Mouse (Mus musculus): ENCODE results near the gene Slc37a1. TPM values are rescaled to one million over a fixed set of nuclear protein-coding genes. Genes with fewer than 3 reads are reported as not detected.
"Not testable (repeated sequence)": the region's sequence is repeated elsewhere in the genome, so short reads cannot be mapped to it uniquely, and the experiment has no call there.

Slc37a1 gene
- polyA plus RNA-seq, 1 experiment from 2014 or later, result 9.0 TPM

GRCm38 (mm10) chr17:31270246-31270645 is 16.3 kb upstream of the Slc37a1 start:
- ATAC-seq (ENCODE audit: low FRiP score), result no peak
- no peak overlapping the region for H3K4me3 ChIP-seq (replicated peaks)
- no peaks in the 10 kb centered on the region for H3K4me1 ChIP-seq
- H3K27me3 ChIP-seq (replicated peaks), result no peaks in the 10 kb centered on the region
- H3K9me3 ChIP-seq (replicated peaks), result no peaks in the 10 kb centered on the region
- no peak overlapping the region for H3K4me2 ChIP-seq
- 90% methylated on average over 4 of the region's 4 CpGs for WGBS
- no peak overlapping the region for H3K9ac ChIP-seq (replicated peaks)
- H3K36me3 ChIP-seq, result no peaks in the 10 kb centered on the region
- H3K27ac ChIP-seq (replicated peaks), result no peak overlapping the region

- not testable (repeated sequence) for ATAC-seq (ENCODE audit: low FRiP score); H3K4me3 ChIP-seq (replicated peaks); H3K9ac ChIP-seq (replicated peaks); H3K27ac ChIP-seq (replicated peaks); H3K4me2 ChIP-seq; H3K36me3 ChIP-seq; H3K9me3 ChIP-seq (replicated peaks); H3K27me3 ChIP-seq (replicated peaks); H3K4me1 ChIP-seq
- WGBS, result 74% methylated on average over 5 of the region's 8 CpGs
Observed at GRCm38 (mm10) chr17:31270736-31271135, 15.9 kb upstream of the Slc37a1 start.

- ATAC-seq (ENCODE audit: low FRiP score), result no peak
- WGBS, result 60% methylated on average over 4 of the region's 7 CpGs
- Histone ChIP-seq H3K27me3 (replicated peaks) (no peaks in the 10 kb centered on the region), H3K27ac (replicated peaks) (no peak overlapping the region), H3K4me2 (no peak overlapping the region), H3K9ac (replicated peaks) (no peak overlapping the region), H3K4me1 (peaks cover 1% of the 10 kb centered on the region), H3K4me3 (replicated peaks) (no peak overlapping the region), H3K9me3 (replicated peaks) (no peaks in the 10 kb centered on the region), H3K36me3 (no peaks in the 10 kb centered on the region)
Observed at GRCm38 (mm10) chr17:31271136-31271851, 15.3 kb upstream of the Slc37a1 start.

- no peak overlapping the region for H3K4me2 ChIP-seq
- H3K27me3 ChIP-seq (replicated peaks), result no peaks in the 10 kb centered on the region
- no peak overlapping the region for H3K4me3 ChIP-seq (replicated peaks)
- no peak for ATAC-seq (ENCODE audit: low FRiP score)
- H3K9me3 ChIP-seq (replicated peaks), result no peaks in the 10 kb centered on the region
- no peak overlapping the region for H3K27ac ChIP-seq (replicated peaks)
- peaks cover 12% of the 10 kb centered on the region for H3K4me1 ChIP-seq
- 90% methylated on average over 9 of the region's 9 CpGs for WGBS
- H3K36me3 ChIP-seq, result no peaks in the 10 kb centered on the region
- H3K9ac ChIP-seq (replicated peaks), result no peak overlapping the region
Observed at GRCm38 (mm10) chr17:31272416-31273165, 14.0 kb upstream of the Slc37a1 start.

GRCm38 (mm10) chr17:31273631-31274030 is 13.0 kb upstream of the Slc37a1 start:
- no peak for ATAC-seq (ENCODE audit: low FRiP score)
- H3K9ac ChIP-seq (replicated peaks), result no peak overlapping the region
- WGBS, result 88% methylated on average over 8 of the region's 8 CpGs

GRCm38 (mm10) chr17:31275181-31275580 is 11.4 kb upstream of the Slc37a1 start:
- no peaks in the 10 kb centered on the region for H3K36me3 ChIP-seq
- no peak overlapping the region for H3K27ac ChIP-seq (replicated peaks)
- WGBS, result 78% methylated on average over 6 of the region's 6 CpGs
- H3K4me3 ChIP-seq (replicated peaks), result no peak overlapping the region
- no peaks in the 10 kb centered on the region for H3K27me3 ChIP-seq (replicated peaks)
- no peak overlapping the region for H3K4me2 ChIP-seq
- no peak for ATAC-seq (ENCODE audit: low FRiP score)
- H3K9ac ChIP-seq (replicated peaks), result no peak overlapping the region
- H3K4me1 ChIP-seq, result peaks cover 17% of the 10 kb centered on the region
- no peaks in the 10 kb centered on the region for H3K9me3 ChIP-seq (replicated peaks)

More at GRCm38 (mm10) chr17:31273631-31274030, 13.0 kb upstream of the Slc37a1 start:
- no peaks in the 10 kb centered on the region for H3K9me3 ChIP-seq (replicated peaks)
- no peak overlapping the region for H3K4me2 ChIP-seq
- H3K4me1 ChIP-seq, result peaks cover 17% of the 10 kb centered on the region
- H3K4me3 ChIP-seq (replicated peaks), result no peak overlapping the region
- H3K27ac ChIP-seq (replicated peaks), result no peak overlapping the region
- H3K36me3 ChIP-seq, result no peaks in the 10 kb centered on the region
- H3K27me3 ChIP-seq (replicated peaks), result no peaks in the 10 kb centered on the region

GRCm38 (mm10) chr17:31276207-31276921 is 10.2 kb upstream of the Slc37a1 start:
- no peaks in the 10 kb centered on the region for H3K36me3 ChIP-seq
- H3K4me2 ChIP-seq, result peak overlapping the region; percentile 91
- H3K9ac ChIP-seq (replicated peaks), result peak overlapping the region; percentile 43
- H3K27me3 ChIP-seq (replicated peaks), result no peaks in the 10 kb centered on the region
- peak overlapping the region; percentile 53 for H3K4me3 ChIP-seq (replicated peaks)
- H3K9me3 ChIP-seq (replicated peaks), result no peaks in the 10 kb centered on the region
- peaks cover 17% of the 10 kb centered on the region for H3K4me1 ChIP-seq
- 0 out of 2 replicates have a peak overlapping the region, but pooled peaks have one; percentile 54 for H3K27ac ChIP-seq (replicated peaks)
- 29% methylated on average over 9 of the region's 9 CpGs for WGBS
- ATAC-seq (ENCODE audit: low FRiP score), result no peak; the same call in 1 of the 2 replicates

- 0 out of 2 replicates have a peak within 1 kb of the TSS, but pooled peaks have one; percentile 54 for H3K27ac ChIP-seq (replicated peaks)
- peak within 1 kb of the TSS; percentile 53 for H3K4me3 ChIP-seq (replicated peaks)
- WGBS, result 10% methylated on average over 44 of the region's 44 CpGs
Observed at GRCm38 (mm10) chr17:31276922-31277918, 9.4 kb upstream of the Slc37a1 start, which contains the start of gene Rsph1. TSS of gene Rsph1 (minus strand) at chr17:31277383.

GRCm38 (mm10) chr17:31277931-31278330 is 8.7 kb upstream of the Slc37a1 start:
- H3K4me3 ChIP-seq (replicated peaks), result no peak overlapping the region
- H3K36me3 ChIP-seq, result no peaks in the 10 kb centered on the region
- no peak overlapping the region for H3K4me2 ChIP-seq
- H3K9me3 ChIP-seq (replicated peaks), result no peaks in the 10 kb centered on the region
- no peaks in the 10 kb centered on the region for H3K27me3 ChIP-seq (replicated peaks)
- no peak overlapping the region for H3K9ac ChIP-seq (replicated peaks)
- peak; percentile 27; the same call in 1 of the 2 replicates for ATAC-seq (ENCODE audit: low FRiP score)
- peaks cover 28% of the 10 kb centered on the region for H3K4me1 ChIP-seq
- no peak overlapping the region for H3K27ac ChIP-seq (replicated peaks)
- 81% methylated on average over 4 of the region's 4 CpGs for WGBS

More at GRCm38 (mm10) chr17:31276922-31277918, 9.4 kb upstream of the Slc37a1 start, which contains the start of gene Rsph1:
- H3K27me3 ChIP-seq (replicated peaks), result no peaks in the 10 kb centered on the region
- H3K4me2 ChIP-seq, result peak within 1 kb of the TSS; percentile 91
- ATAC-seq (ENCODE audit: low FRiP score), result peak; percentile 95
- peak within 1 kb of the TSS; percentile 43 for H3K9ac ChIP-seq (replicated peaks)
- no peaks in the 10 kb centered on the region for H3K36me3 ChIP-seq
- H3K9me3 ChIP-seq (replicated peaks), result no peaks in the 10 kb centered on the region
- H3K4me1 ChIP-seq, result peaks cover 22% of the 10 kb centered on the region

- H3K27ac ChIP-seq (replicated peaks), result no peak overlapping the region
- H3K4me1 ChIP-seq, result peaks cover 28% of the 10 kb centered on the region
- no peaks in the 10 kb centered on the region for H3K9me3 ChIP-seq (replicated peaks)
- ATAC-seq (ENCODE audit: low FRiP score), result no peak
- H3K4me3 ChIP-seq (replicated peaks), result no peak overlapping the region
- no peak overlapping the region for H3K9ac ChIP-seq (replicated peaks)
- H3K27me3 ChIP-seq (replicated peaks), result no peaks in the 10 kb centered on the region
- H3K36me3 ChIP-seq, result no peaks in the 10 kb centered on the region
- 85% methylated on average over 9 of the region's 9 CpGs for WGBS
- H3K4me2 ChIP-seq, result no peak overlapping the region
Observed at GRCm38 (mm10) chr17:31279541-31279940, 7.1 kb upstream of the Slc37a1 start.

Data from neural tube, embryonic 15.5 days (tissue).